Mouse (Mus musculus) megakaryocyte, embryonic 14.5 days (primary cell): ENCODE data around the gene Fam53a.

Experiments
- FLI1 ChIP-seq: IDR thresholded peaks from 2 replicates; pipeline ENCODE4 v1.6.1; 2012; ENCODE audit warnings: low read length, inconsistent platforms, mixed read lengths
- GATA1 ChIP-seq: IDR thresholded peaks from 3 replicates; pipeline ENCODE4 v1.6.1; 2012; ENCODE audit warnings: mixed read lengths, low read length, inconsistent platforms, borderline replicate concordance

DNA sequence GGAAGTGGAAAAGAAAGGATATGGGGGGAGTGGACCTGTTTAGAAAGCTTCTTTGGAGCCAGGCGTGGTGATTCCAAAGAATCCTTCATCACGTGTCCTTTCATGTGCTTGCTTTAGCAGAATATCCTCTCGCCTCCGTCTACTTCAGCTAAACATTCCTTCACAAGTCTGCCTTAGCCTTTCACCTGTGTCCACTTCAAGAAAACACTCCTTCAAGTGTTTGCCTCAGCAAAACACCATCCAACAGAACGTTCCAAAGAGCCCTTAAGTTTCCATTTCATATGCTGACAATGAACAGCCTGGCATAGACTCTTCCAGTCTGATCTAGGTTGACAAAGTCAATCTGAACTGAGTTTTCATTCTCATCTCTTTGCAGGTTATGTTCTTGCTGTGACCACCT lies 48.8 kb upstream of the Fam53a start:
- TF ChIP-seq GATA1 (no peak), FLI1 (no peak)
